Mouse (Mus musculus) E14TG2a.4 (cell line): Measurements from ENCODE around the gene Stn1.

Experiments used
- CTCF ChIP-seq: conservative IDR thresholded peaks from 2 replicates; pipeline ENCODE4 v1.5.1; 2014; ENCODE audit warnings: low read length
- NANOG ChIP-seq: IDR thresholded peaks from 2 replicates; pipeline ENCODE4 v1.6.1; 2014; ENCODE audit warnings: borderline replicate concordance, low read length, mixed read lengths
- POU5F1 ChIP-seq: IDR thresholded peaks from 2 replicates; pipeline ENCODE4 v1.6.1; 2014; ENCODE audit warnings: low read length, borderline replicate concordance

DNA sequence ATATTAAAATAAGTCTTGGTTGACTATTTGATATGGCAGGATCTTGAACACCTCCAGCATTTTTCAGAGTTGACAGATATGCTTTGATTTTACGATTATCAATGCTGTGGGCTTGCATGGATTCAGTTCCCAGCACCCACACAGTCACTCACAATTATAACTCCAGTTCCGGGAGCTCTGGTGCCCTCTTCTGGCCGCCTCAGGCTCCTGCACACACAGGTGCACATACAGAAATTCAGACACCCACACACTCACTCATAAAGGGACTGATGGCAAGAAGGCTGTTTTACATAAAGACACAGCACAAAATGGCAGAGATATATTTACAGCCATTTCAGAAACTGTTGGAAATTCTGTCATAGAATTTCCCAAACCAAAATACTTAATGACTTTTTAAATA, 48.1 kb downstream of the Stn1 start:
- TF ChIP-seq CTCF (peak; percentile 66), NANOG (no peak), POU5F1 (no peak)
